Mouse (Mus musculus) kidney, embryonic 16.5 days (tissue): ENCODE measurements around the gene Atxn7l1. TPM values are rescaled to one million over a fixed set of nuclear protein-coding genes. Genes with fewer than 3 reads are reported as not detected.

Experiments
- ATAC-seq: fragments of 200-750 bp; cut with Nextera tagmentation; 2 replicates; pipeline ENCODE4 v1.8.0; 2017; ENCODE audit warnings: moderate TSS enrichment; ENCODE audit not compliant: low FRiP score, low TSS enrichment
- H3K27ac ChIP-seq: fragments of 300-500 bp; sonication (generic); 2 replicates; pipeline ENCODE4 v1.5.1; 2014; ENCODE audit warnings: low read length
- H3K27me3 ChIP-seq: fragments of 300-500 bp; sonication (generic); 2 replicates; pipeline ENCODE4 v1.6.1; 2014; ENCODE audit warnings: low read length, control low read depth, mixed read lengths; ENCODE audit not compliant: insufficient read depth
- H3K36me3 ChIP-seq: fragments of 300-500 bp; sonication (generic); 2 replicates; pipeline ENCODE4 v1.6.1; 2014; ENCODE audit warnings: low read length, control low read depth, mixed read lengths; ENCODE audit not compliant: insufficient read depth
- H3K4me1 ChIP-seq: fragments of 300-500 bp; sonication (generic); 2 replicates; pipeline ENCODE4 v1.6.1; 2014; ENCODE audit warnings: low read length, control low read depth, mixed read lengths; ENCODE audit not compliant: insufficient read depth
- H3K4me2 ChIP-seq: fragments of 300-500 bp; sonication (generic); replicated peaks from 2 replicates; pipeline ENCODE4 v1.6.1; 2014; ENCODE audit warnings: low read depth, low read length
- H3K4me3 ChIP-seq: fragments of 300-500 bp; sonication (generic); 2 replicates; pipeline ENCODE4 v1.5.1; 2014; ENCODE audit warnings: mild to moderate bottlenecking, low read length
- H3K9ac ChIP-seq: fragments of 300-500 bp; sonication (generic); replicated peaks from 2 replicates; pipeline ENCODE4 v1.6.1; 2014; ENCODE audit warnings: low read length
- H3K9me3 ChIP-seq: fragments of 300-500 bp; sonication (generic); 2 replicates; pipeline ENCODE4 v1.6.1; 2016; ENCODE audit warnings: low read length, control low read depth
- WGBS: fragments of 180-500 bp; shearing (Covaris S2); extraction: QIAGEN DNeasy Blood & Tissue Kit; methylation state at CpG from one replicate; pipeline ENCODE4 v1.1.7; 2014; 5-methylcytosine and 5-hydroxymethylcytosine counted together
- polyA plus RNA-seq: library from polyadenylated mRNA; unstranded; fragments of >200 nt; fragmentation: Nextera tagmentation; extraction: Ambion mirVana; gene quantifications from 2 replicates; pipeline ENCODE4 v1.2.1, GENCODE M21; 2015

Gene Atxn7l1
- polyA plus RNA-seq, 1 experiment from 2014 or later: 9.9 TPM

- no peaks in the 10 kb centered on the region for H3K36me3 ChIP-seq
- no peak for ATAC-seq
- no peak overlapping the region for H3K27ac ChIP-seq
- 43% methylated on average over 13 of the region's 13 CpGs for WGBS
- H3K4me1 ChIP-seq: peaks cover 4% of the 10 kb centered on the region; the same call in 1 of the 2 replicates
- H3K4me3 ChIP-seq: no peak overlapping the region
- no peaks in the 10 kb centered on the region for H3K27me3 ChIP-seq
- H3K9me3 ChIP-seq: 0 out of 2 replicates have a peak, but pooled peaks cover 4% of the 10 kb centered on the region
- H3K4me2 ChIP-seq: no peak overlapping the region
- H3K9ac ChIP-seq: no peak overlapping the region
Measured at GRCm38 (mm10) chr12:33235771-33236323, 88.4 kb downstream of the Atxn7l1 start.

- Histone ChIP-seq H3K4me3 (no peak overlapping the region), H3K36me3 (no peaks in the 10 kb centered on the region), H3K4me2 (no peak overlapping the region), H3K9ac (no peak overlapping the region), H3K27ac (no peak overlapping the region), H3K9me3 (0 out of 2 replicates have a peak, but pooled peaks cover 6% of the 10 kb centered on the region), H3K4me1 (peaks cover 4% of the 10 kb centered on the region; the same call in 1 of the 2 replicates), H3K27me3 (no peaks in the 10 kb centered on the region)
- no peak; the same call in 1 of the 2 replicates for ATAC-seq
- WGBS: 58% methylated on average over 11 of the region's 11 CpGs
Measured at GRCm38 (mm10) chr12:33236344-33237049, 89.0 kb downstream of the Atxn7l1 start.

- Histone ChIP-seq H3K4me2 (no peak overlapping the region), H3K27me3 (no peaks in the 10 kb centered on the region), H3K9me3 (0 out of 2 replicates have a peak, but pooled peaks cover 6% of the 10 kb centered on the region), H3K4me3 (no peak overlapping the region), H3K36me3 (no peaks in the 10 kb centered on the region), H3K4me1 (peaks cover 4% of the 10 kb centered on the region; the same call in 1 of the 2 replicates), H3K27ac (no peak overlapping the region), H3K9ac (no peak overlapping the region)
- no peak for ATAC-seq
- WGBS: 66% methylated on average over 5 of the region's 5 CpGs
Measured at GRCm38 (mm10) chr12:33237108-33237507, 89.6 kb downstream of the Atxn7l1 start.

GRCm38 (mm10) chr12:33242679-33243078, 95.2 kb downstream of the Atxn7l1 start:
- Histone ChIP-seq H3K9ac (no peak overlapping the region), H3K4me2 (no peak overlapping the region), H3K4me3 (no peak overlapping the region), H3K27ac (no peak overlapping the region), H3K27me3 (no peaks in the 10 kb centered on the region), H3K36me3 (no peaks in the 10 kb centered on the region), H3K4me1 (peaks cover 17% of the 10 kb centered on the region), H3K9me3 (0 out of 2 replicates have a peak, but pooled peaks cover 6% of the 10 kb centered on the region)
- WGBS: 93% methylated on average over 8 of the region's 8 CpGs
- ATAC-seq: no peak

GRCm38 (mm10) chr12:33244132-33244875, 96.8 kb downstream of the Atxn7l1 start:
- H3K9me3 ChIP-seq: 0 out of 2 replicates have a peak, but pooled peaks cover 6% of the 10 kb centered on the region
- WGBS: 58% methylated on average over 15 of the region's 15 CpGs
- peaks cover 17% of the 10 kb centered on the region for H3K4me1 ChIP-seq
- ATAC-seq: peak; percentile 39; the same call in 1 of the 2 replicates
- H3K4me3 ChIP-seq: no peak overlapping the region
- H3K36me3 ChIP-seq: no peaks in the 10 kb centered on the region
- H3K27me3 ChIP-seq: no peaks in the 10 kb centered on the region
- no peak overlapping the region for H3K9ac ChIP-seq
- H3K4me2 ChIP-seq: no peak overlapping the region
- no peak overlapping the region for H3K27ac ChIP-seq

- WGBS: 78% methylated on average over 4 of the region's 4 CpGs
- no peaks in the 10 kb centered on the region for H3K27me3 ChIP-seq
- H3K4me3 ChIP-seq: no peak overlapping the region
- H3K27ac ChIP-seq: no peak overlapping the region; the same call in 1 of the 2 replicates
- no peak overlapping the region for H3K4me2 ChIP-seq
- peaks cover 4% of the 10 kb centered on the region; the same call in 1 of the 2 replicates for H3K36me3 ChIP-seq
- ATAC-seq: no peak
- 0 out of 2 replicates have a peak, but pooled peaks cover 2% of the 10 kb centered on the region for H3K9me3 ChIP-seq
- no peak overlapping the region for H3K9ac ChIP-seq
- H3K4me1 ChIP-seq: peaks cover 17% of the 10 kb centered on the region
Measured at GRCm38 (mm10) chr12:33245455-33245854, 98.0 kb downstream of the Atxn7l1 start.

- H3K4me2 ChIP-seq: no peak overlapping the region
- no peak overlapping the region for H3K9ac ChIP-seq
- H3K4me1 ChIP-seq: peaks cover 17% of the 10 kb centered on the region
- H3K9me3 ChIP-seq: no peaks in the 10 kb centered on the region
- no peak for ATAC-seq
- 67% methylated on average over 8 of the region's 8 CpGs for WGBS
- no peak overlapping the region for H3K4me3 ChIP-seq
- peaks cover 4% of the 10 kb centered on the region; the same call in 1 of the 2 replicates for H3K36me3 ChIP-seq
- H3K27ac ChIP-seq: no peak overlapping the region
- no peaks in the 10 kb centered on the region for H3K27me3 ChIP-seq
Measured at GRCm38 (mm10) chr12:33246878-33247277, 99.4 kb downstream of the Atxn7l1 start.

GRCm38 (mm10) chr12:33250197-33250596, 102.7 kb downstream of the Atxn7l1 start:
- ATAC-seq: no peak
- Histone ChIP-seq H3K4me2 (no peak overlapping the region), H3K4me1 (peaks cover 12% of the 10 kb centered on the region), H3K27me3 (no peaks in the 10 kb centered on the region), H3K9me3 (no peaks in the 10 kb centered on the region), H3K27ac (no peak overlapping the region), H3K9ac (no peak overlapping the region), H3K4me3 (no peak overlapping the region), H3K36me3 (peaks cover 4% of the 10 kb centered on the region; the same call in 1 of the 2 replicates)
- WGBS: 89% methylated on average over 5 of the region's 6 CpGs

GRCm38 (mm10) chr12:33251399-33251798, 103.9 kb downstream of the Atxn7l1 start:
- Histone ChIP-seq H3K27ac (no peak overlapping the region), H3K4me1 (peaks cover 1% of the 10 kb centered on the region; the same call in 1 of the 2 replicates), H3K9ac (no peak overlapping the region), H3K27me3 (no peaks in the 10 kb centered on the region), H3K4me3 (no peak overlapping the region), H3K9me3 (no peaks in the 10 kb centered on the region), H3K36me3 (peaks cover 4% of the 10 kb centered on the region; the same call in 1 of the 2 replicates), H3K4me2 (no peak overlapping the region)
- no peak for ATAC-seq
- 72% methylated on average over 8 of the region's 8 CpGs for WGBS
